In genomic region chr5:64196866-64197321, GRCm38 (mm10) we compare ENCODE assay signal across 11 mouse cellular contexts. TPM values are rescaled to one million over a fixed set of nuclear protein-coding genes. Genes with fewer than 3 reads are reported as not detected.
DNase-seq lines count a peak whose midpoint lies in the region; ATAC-seq and TF ChIP-seq lines count a peak whose summit lies in the region.
"Had no signal": no experiment of that assay in that cellular context is flagged by ENCODE, and none has a peak within 500 bp of the region (broad histone marks: within the 10 kb centered on the region; RNA-seq: fewer than 3 reads in every experiment).

No protein-coding gene starts in this region.

- no peak overlapping the region for H3K9ac ChIP-seq in lung, embryonic 14.5 days
- H3K9ac ChIP-seq: forebrain, embryonic 13.5 days had no signal

- no peak for TF ChIP-seq POLR2A in embryonic fibroblast, embryonic 13.5 days (IDR thresholded peaks at IDR 0.05; ENCODE audit: low read depth, low read length)
- no peak for TF ChIP-seq POLR2A in small intestine, adult 2 months (IDR thresholded peaks at IDR 0.05; ENCODE audit: low read depth, low read length)

- peaks cover 10% of the 10 kb centered on the region; the same call in 1 of the 2 replicates for H3K4me1 ChIP-seq in lung, embryonic 14.5 days (ENCODE audit: insufficient read depth)
- peaks cover 14% of the 10 kb centered on the region for H3K4me1 ChIP-seq in embryonic fibroblast, embryonic 13.5 days (ENCODE audit: control insufficient read depth, insufficient read depth, low read length)
- peaks cover 18% of the 10 kb centered on the region; the same call in 1 of the 2 replicates for H3K4me1 ChIP-seq in small intestine, adult 2 months (ENCODE audit: control insufficient read depth, insufficient read depth, insufficient read length, low read length)

- H3K4me3 ChIP-seq in lung, embryonic 14.5 days (ENCODE audit: low read depth, low read length): no peak overlapping the region
- H3K4me3 ChIP-seq in embryonic fibroblast, embryonic 13.5 days (ENCODE audit: insufficient read depth, low read length): no peak overlapping the region
- H3K4me3 ChIP-seq in small intestine, adult 2 months (ENCODE audit: low read depth, low read length): no peak overlapping the region
- H3K4me3 ChIP-seq: forebrain, embryonic 13.5 days had no signal

- TF ChIP-seq CTCF in lung, embryonic 14.5 days (IDR thresholded peaks at IDR 0.05; ENCODE audit: low read depth): no peak
- no peak for TF ChIP-seq CTCF in embryonic fibroblast, embryonic 13.5 days (IDR thresholded peaks at IDR 0.05; ENCODE audit: borderline replicate concordance, insufficient read depth, low read length)
- TF ChIP-seq CTCF in small intestine, adult 2 months (IDR thresholded peaks at IDR 0.05; ENCODE audit: extremely low read depth, insufficient read length, insufficient replicate concordance, low read depth, low read length): no peak

- peak; percentile 62 for DNase-seq in gastrocnemius, adult 18-20 months (ENCODE audit: low spot score)
- no peak for DNase-seq in gastrocnemius, postnatal 10 days
- DNase-seq in lung, embryonic 14.5 days: no peak
- no peak for DNase-seq in lung, postnatal 14 days
- no peak for DNase-seq in ovary, postnatal 10 days (ENCODE audit: low spot score)

- WGBS in lung, embryonic 14.5 days: 61% methylated on average over 5 of the region's 5 CpGs
- 52% methylated on average over 5 of the region's 5 CpGs for WGBS in small intestine, adult 2 months

- 0 out of 2 replicates have a peak, but pooled peaks cover 5% of the 10 kb centered on the region for H3K36me3 ChIP-seq in lung, embryonic 14.5 days (ENCODE audit: insufficient read depth)
- H3K36me3 ChIP-seq in small intestine, adult 2 months (ENCODE audit: control insufficient read depth, insufficient read depth, low read length): no peaks in the 10 kb centered on the region

- peak overlapping the region; percentile 30; the same call in 1 of the 2 replicates for H3K27ac ChIP-seq in lung, embryonic 14.5 days (ENCODE audit: low read depth)
- H3K27ac ChIP-seq in embryonic fibroblast, embryonic 13.5 days (ENCODE audit: insufficient read depth, low read length): peak overlapping the region; percentile 23; the same call in 1 of the 2 replicates
- peak overlapping the region; percentile 74 for H3K27ac ChIP-seq in small intestine, adult 2 months (ENCODE audit: insufficient read depth, low read depth, low read length)
- H3K27ac ChIP-seq: forebrain, embryonic 13.5 days; hindbrain, postnatal 0 days had no signal

- no peaks in the 10 kb centered on the region for H3K27me3 ChIP-seq in lung, embryonic 14.5 days (ENCODE audit: insufficient read depth, low read length)
- no peaks in the 10 kb centered on the region for H3K27me3 ChIP-seq in small intestine, adult 2 months (ENCODE audit: control insufficient read depth, insufficient read depth, low read length)
- H3K27me3 ChIP-seq: forebrain, embryonic 13.5 days had no signal

- no peak overlapping the region for H3K4me2 ChIP-seq in lung, embryonic 14.5 days
- H3K4me2 ChIP-seq: forebrain, embryonic 13.5 days had no signal

- ATAC-seq in lung, embryonic 14.5 days (ENCODE audit: insufficient read depth): peak; percentile 24; the same call in 1 of the 2 replicates
- no peak for ATAC-seq in cerebellum, adult (ENCODE audit: insufficient number of reproducible peaks, low FRiP score, low TSS enrichment)
- ATAC-seq: activated CD4-positive, CD25-positive, alpha-beta regulatory T cell, adult 4 months had no signal

- no peaks in the 10 kb centered on the region for H3K9me3 ChIP-seq in lung, embryonic 14.5 days (ENCODE audit: low read depth, low read length)

RNA-seq across cellular contexts. Expression of gene Tbc1d1, which starts 40.8 kb away (rescaled TPM):
- total RNA-seq in gastrocnemius, adult 18-20 months (2021): 10 to 100 TPM; 57.2 to 73.9 TPM
- total RNA-seq in gastrocnemius, postnatal 10 days (2021): 10 to 100 TPM; 35.5 to 36.8 TPM
- 54.4 and 58.7 TPM in 2 replicates for polyA plus RNA-seq in lung, embryonic 14.5 days (2014; fragmentation: Nextera tagmentation; extraction: Ambion mirVana)
- polyA plus RNA-seq in embryonic fibroblast, embryonic 13.5 days (2011; ENCODE audit: insufficient read length, low read depth, missing spikeins): 37.9 and 47.1 TPM in 2 replicates
- polyA plus RNA-seq in small intestine, adult 2 months (2012; rRNA removed): 7.2 and 14.0 TPM in 2 replicates

Comparison
In these comparisons a context has a peak if more than half of its experiments do, and no peak if none do; other contexts are left out.
1. H3K27ac ChIP-seq: peak in every context shown above with its lines; median percentile 74 in small intestine, adult 2 months; 30 in lung, embryonic 14.5 days; 23 in embryonic fibroblast, embryonic 13.5 days.